Comparison of ENCODE assay signal across 11 mouse cellular contexts in the genomic region with DNA sequence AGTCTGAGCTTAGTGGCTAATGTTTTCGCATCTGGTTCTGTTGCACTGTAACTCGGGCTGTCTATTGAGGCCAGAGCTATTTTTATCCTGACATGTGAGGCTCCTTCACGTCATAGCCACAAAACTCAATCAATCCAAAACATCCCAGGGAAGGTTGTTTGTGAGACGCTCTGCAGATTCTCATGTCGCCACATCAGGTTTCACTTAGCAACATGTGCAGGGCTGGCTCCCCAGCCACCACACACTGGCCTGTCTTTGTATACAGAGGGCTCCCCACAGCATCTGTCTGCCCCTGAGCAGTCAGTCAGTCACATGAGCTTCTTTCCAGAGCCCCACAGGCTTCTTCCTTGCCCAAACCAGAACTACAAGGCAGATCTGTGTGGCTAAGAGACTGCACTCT. TPM values are rescaled to one million over a fixed set of nuclear protein-coding genes. Genes with fewer than 3 reads are reported as not detected.
DNase-seq lines count a peak whose midpoint lies in the region; ATAC-seq and TF ChIP-seq lines count a peak whose summit lies in the region.
"Had no signal": no experiment of that assay in that cellular context is flagged by ENCODE, and none has a peak within 500 bp of the region (broad histone marks: within the 10 kb centered on the region; RNA-seq: fewer than 3 reads in every experiment).

No protein-coding gene starts in this region.

- DNase-seq in gastrocnemius, adult 2 months: peak; percentile 77
- DNase-seq in gastrocnemius, postnatal 4 days (ENCODE audit: low spot score in 2 of 2): no peak
- peak; percentile 5 for DNase-seq in embryo, embryonic 9.5 days (ENCODE audit: extremely low spot score)
- DNase-seq in lung, postnatal 10 days: peak; percentile 80
- no peak for DNase-seq in ovary, postnatal 10 days (ENCODE audit: low spot score)
- DNase-seq: kidney, adult 11 months; liver, embryonic 13.5 days had no signal

- peaks cover 11% of the 10 kb centered on the region for H3K36me3 ChIP-seq in heart, embryonic 12.5 days
- no peaks in the 10 kb centered on the region for H3K36me3 ChIP-seq in intestine, embryonic 16.5 days (ENCODE audit: control insufficient read depth, insufficient read depth, low read length)

- intact Hi-C loops in gastrocnemius, adult 2 months (cut with DNase I): loop anchor here (5.0 kb wide), 1 partner anchor 41 kb away; no protein-coding TSS in a partner anchor

- peak overlapping the region; percentile 38 for H3K4me2 ChIP-seq in heart, embryonic 12.5 days
- no peak overlapping the region for H3K4me2 ChIP-seq in intestine, embryonic 16.5 days (ENCODE audit: low read depth, low read length)
- H3K4me2 ChIP-seq: liver, embryonic 13.5 days; neural tube, embryonic 13.5 days had no signal

- 27% methylated on average over 5 of the region's 5 CpGs for WGBS in heart, embryonic 12.5 days
- WGBS in intestine, embryonic 16.5 days: 61% methylated on average over 5 of the region's 5 CpGs

- peak; percentile 33; the same call in 1 of the 2 replicates for ATAC-seq in heart, embryonic 12.5 days (ENCODE audit: insufficient number of reproducible peaks, low FRiP score)
- ATAC-seq in activated CD4-positive, CD25-positive, alpha-beta regulatory T cell, adult 4 months: no peak
- no peak for ATAC-seq in intestine, embryonic 16.5 days

- peak overlapping the region; percentile 95 for H3K27ac ChIP-seq in gastrocnemius, adult 2 months
- H3K27ac ChIP-seq in heart, embryonic 12.5 days (ENCODE audit: poor library complexity, severe bottlenecking): peak overlapping the region; percentile 89
- no peak overlapping the region for H3K27ac ChIP-seq in intestine, embryonic 16.5 days (ENCODE audit: low read length)
- H3K27ac ChIP-seq: liver, embryonic 13.5 days; neural tube, embryonic 13.5 days had no signal

- peak overlapping the region; percentile 50 for H3K4me3 ChIP-seq in gastrocnemius, adult 2 months
- H3K4me3 ChIP-seq in heart, embryonic 12.5 days: no peak overlapping the region
- no peak overlapping the region for H3K4me3 ChIP-seq in intestine, embryonic 16.5 days (ENCODE audit: low read length)
- H3K4me3 ChIP-seq: liver, embryonic 13.5 days; neural tube, embryonic 13.5 days had no signal

- peaks cover 41% of the 10 kb centered on the region for H3K4me1 ChIP-seq in heart, embryonic 12.5 days (replicated peaks)
- H3K4me1 ChIP-seq in intestine, embryonic 16.5 days (ENCODE audit: control insufficient read depth, insufficient read depth, low read length): no peaks in the 10 kb centered on the region
- H3K4me1 ChIP-seq: liver, embryonic 13.5 days; neural tube, embryonic 13.5 days had no signal

- no peak for TF ChIP-seq CTCF in gastrocnemius, adult 2 months (IDR thresholded peaks at IDR 0.05)

- H3K27me3 ChIP-seq in heart, embryonic 12.5 days (replicated peaks): no peaks in the 10 kb centered on the region
- no peaks in the 10 kb centered on the region for H3K27me3 ChIP-seq in intestine, embryonic 16.5 days (replicated peaks; ENCODE audit: control insufficient read depth, insufficient read depth, low read length)
- H3K27me3 ChIP-seq: liver, embryonic 13.5 days; neural tube, embryonic 13.5 days had no signal

- no peak overlapping the region for H3K9ac ChIP-seq in heart, embryonic 12.5 days
- H3K9ac ChIP-seq in intestine, embryonic 16.5 days (ENCODE audit: low read depth, low read length): no peak overlapping the region
- H3K9ac ChIP-seq: liver, embryonic 13.5 days; neural tube, embryonic 13.5 days had no signal

- no peaks in the 10 kb centered on the region for H3K9me3 ChIP-seq in heart, embryonic 12.5 days (replicated peaks)
- no peaks in the 10 kb centered on the region for H3K9me3 ChIP-seq in intestine, embryonic 16.5 days (ENCODE audit: control insufficient read depth, low read length)
- H3K9me3 ChIP-seq: liver, embryonic 13.5 days; neural tube, embryonic 13.5 days had no signal

RNA-seq across cellular contexts. Expression of gene Mtss1l, which starts 44.6 kb away (rescaled TPM):
- 100 to 1,000 TPM in 1 of 2 experiments, 10 to 100 TPM in 1; 85.5 to 125 TPM for total RNA-seq in gastrocnemius, adult 2 months (2021)
- 10 to 100 TPM; 73.8 to 79.3 TPM for total RNA-seq in gastrocnemius, postnatal 4 days (2021)
- 12.9 and 14.3 TPM in 2 replicates for polyA plus RNA-seq in heart, embryonic 12.5 days (2016; fragmentation: Nextera tagmentation; extraction: Ambion mirVana)
- polyA plus RNA-seq in activated CD4-positive, CD25-positive, alpha-beta regulatory T cell, adult 4 months (2017; shearing (Covaris generic)): under 1 TPM in 1 of 2 experiments, not detected in 1; 0.21 TPM
- 3.3 and 4.0 TPM in 2 replicates for polyA plus RNA-seq in intestine, embryonic 16.5 days (2015; fragmentation: Nextera tagmentation; extraction: Ambion mirVana)

RNA-seq across cellular contexts. Expression of gene Vac14, which starts 58.3 kb away (rescaled TPM):
- 10 to 100 TPM; 15.6 to 18.2 TPM for total RNA-seq in gastrocnemius, adult 2 months (2021)
- 10 to 100 TPM; 20.3 to 21.2 TPM for total RNA-seq in gastrocnemius, postnatal 4 days (2021)
- polyA plus RNA-seq in heart, embryonic 12.5 days (2016; fragmentation: Nextera tagmentation; extraction: Ambion mirVana): 23.8 and 24.1 TPM in 2 replicates
- 1 to 10 TPM; 6.6 to 7.6 TPM for polyA plus RNA-seq in activated CD4-positive, CD25-positive, alpha-beta regulatory T cell, adult 4 months (2017; shearing (Covaris generic))
- polyA plus RNA-seq in intestine, embryonic 16.5 days (2015; fragmentation: Nextera tagmentation; extraction: Ambion mirVana): 20.1 and 22.4 TPM in 2 replicates

Comparison
In these comparisons a context has a peak if more than half of its experiments do, and no peak if none do; other contexts are left out.
1. DNase-seq: peak in gastrocnemius, adult 2 months (single experiment), embryo, embryonic 9.5 days (single experiment) and lung, postnatal 10 days (single experiment); none in gastrocnemius, postnatal 4 days (0 of 2) and ovary, postnatal 10 days (single experiment).